Mouse (Mus musculus) lung, adult 2 months (tissue): ENCODE data around the gene Fam217a.
"Not testable (repeated sequence)": the region's sequence is repeated elsewhere in the genome, so short reads cannot be mapped to it uniquely, and the experiment has no call there.

Experiments used
- CTCF ChIP-seq: fragments of 200-500 bp; IDR thresholded peaks from 2 replicates; pipeline ENCODE4 v1.5.1; 2011; ENCODE audit warnings: mild to moderate bottlenecking, low read length, control low read depth; ENCODE audit not compliant: insufficient read depth
- POLR2A ChIP-seq: fragments of 200-500 bp; IDR thresholded peaks from 2 replicates; pipeline ENCODE4 v1.6.1; 2011; ENCODE audit warnings: low read depth, mild to moderate bottlenecking, control low read depth, low read length, borderline replicate concordance; ENCODE audit errors: extremely low read depth

GRCm38 (mm10) chr13:34951437-34951836, 27.3 kb upstream of the Fam217a start:
- not testable (repeated sequence) for TF ChIP-seq CTCF, POLR2A
